Mouse (Mus musculus): ENCODE results near the gene Vill. TPM values are rescaled to one million over a fixed set of nuclear protein-coding genes. Genes with fewer than 3 reads are reported as not detected.

The Vill gene
- total RNA-seq, 1 experiment from 2014 or later, result 36.4 TPM

- ATAC-seq (replicated peaks in 1 of 2; ENCODE audit: insufficient read depth in 1 of 2, low FRiP score in 2 of 2, low TSS enrichment in 1 of 2, low read depth in 1 of 2, poor library complexity in 2 of 2, severe bottlenecking in 2 of 2), result peak; percentile 64 to 79; a peak in 3 of 4 replicates
These were observed 15.0 kb downstream of the Vill start for GRCm38 (mm10) chr9:119067601-119068000.

DNA sequence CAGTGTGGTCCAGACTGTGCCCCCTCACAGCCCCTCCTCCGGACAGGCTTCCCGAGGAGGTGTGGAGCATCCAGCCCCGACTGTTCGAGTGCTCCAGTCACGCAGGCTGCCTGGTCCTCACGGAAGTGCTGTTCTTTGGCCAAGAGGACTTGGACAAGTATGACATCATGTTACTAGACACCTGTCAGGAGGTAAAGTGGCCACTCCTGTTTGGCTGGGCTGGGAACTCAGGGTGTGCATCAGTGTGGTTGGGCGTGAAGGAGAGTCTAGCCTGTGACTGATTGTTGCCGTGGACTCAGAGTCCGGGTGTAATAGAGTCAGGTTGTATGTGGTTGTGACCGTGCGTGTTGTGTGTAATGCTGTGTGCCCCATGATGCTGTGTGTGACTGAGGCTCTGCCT, 15.7 kb downstream of the Vill start:
- no peak for ATAC-seq (replicated peaks in 1 of 2; ENCODE audit: insufficient read depth in 1 of 2, low FRiP score in 2 of 2, low TSS enrichment in 1 of 2, low read depth in 1 of 2, poor library complexity in 2 of 2, severe bottlenecking in 2 of 2)

GRCm38 (mm10) chr9:119070173-119070825, 17.7 kb downstream of the Vill start:
- no peak for ATAC-seq (replicated peaks in 1 of 2; ENCODE audit: insufficient read depth in 1 of 2, low FRiP score in 2 of 2, low TSS enrichment in 1 of 2, low read depth in 1 of 2, poor library complexity in 2 of 2, severe bottlenecking in 2 of 2)

GRCm38 (mm10) chr9:119071786-119072185, 19.2 kb downstream of the Vill start:
- ATAC-seq (replicated peaks in 1 of 2; ENCODE audit: insufficient read depth in 1 of 2, low FRiP score in 2 of 2, low TSS enrichment in 1 of 2, low read depth in 1 of 2, poor library complexity in 2 of 2, severe bottlenecking in 2 of 2), result no peak

GRCm38 (mm10) chr9:119073184-119073895, 20.8 kb downstream of the Vill start:
- no peak for ATAC-seq (replicated peaks in 1 of 2; ENCODE audit: insufficient read depth in 1 of 2, low FRiP score in 2 of 2, low TSS enrichment in 1 of 2, low read depth in 1 of 2, poor library complexity in 2 of 2, severe bottlenecking in 2 of 2)

- no peak for ATAC-seq (replicated peaks in 1 of 2; ENCODE audit: insufficient read depth in 1 of 2, low FRiP score in 2 of 2, low TSS enrichment in 1 of 2, low read depth in 1 of 2, poor library complexity in 2 of 2, severe bottlenecking in 2 of 2)
These were observed 23.1 kb downstream of the Vill start for GRCm38 (mm10) chr9:119075685-119076084.

DNA sequence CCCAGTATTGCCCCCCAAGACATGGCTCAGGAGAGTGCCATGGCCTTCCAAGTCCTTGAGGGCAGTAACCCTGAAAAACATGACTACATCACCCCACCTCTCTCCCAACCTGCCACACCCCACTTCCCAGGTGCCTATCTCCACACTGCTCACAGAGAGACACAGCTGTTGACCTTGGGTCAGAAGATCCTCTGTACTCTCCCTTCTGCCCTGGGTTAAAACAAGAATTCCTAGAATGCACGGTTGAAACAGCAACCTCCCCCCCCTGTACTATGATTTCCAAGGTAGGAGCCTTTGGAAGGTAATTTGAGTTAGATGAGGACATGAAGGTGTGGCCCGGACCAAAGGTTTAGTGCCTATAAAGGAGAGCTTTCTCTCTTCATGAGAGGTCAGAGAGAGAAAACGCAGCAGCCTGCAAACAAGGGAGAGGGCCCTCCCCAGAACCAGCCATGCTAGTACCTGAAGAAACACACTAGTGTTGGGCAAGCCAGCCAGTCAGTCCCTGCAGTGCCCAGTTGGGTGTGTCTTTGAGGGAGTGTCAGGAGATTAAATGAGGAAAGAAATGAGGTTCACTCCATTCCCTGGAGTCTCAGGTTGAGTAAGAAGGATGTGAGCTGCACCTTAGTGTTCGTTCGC, 27.6 kb downstream of the Vill start:
- ATAC-seq (replicated peaks in 1 of 2; ENCODE audit: insufficient read depth in 1 of 2, low FRiP score in 2 of 2, low TSS enrichment in 1 of 2, low read depth in 1 of 2, poor library complexity in 2 of 2, severe bottlenecking in 2 of 2), result no peak

- no peak for ATAC-seq (replicated peaks in 1 of 2; ENCODE audit: insufficient read depth in 1 of 2, low FRiP score in 2 of 2, low TSS enrichment in 1 of 2, low read depth in 1 of 2, poor library complexity in 2 of 2, severe bottlenecking in 2 of 2)
These were observed 29.5 kb downstream of the Vill start for GRCm38 (mm10) chr9:119082039-119082438.

GRCm38 (mm10) chr9:119082656-119083430, 30.3 kb downstream of the Vill start:
- ATAC-seq (replicated peaks in 1 of 2; ENCODE audit: insufficient read depth in 1 of 2, low FRiP score in 2 of 2, low TSS enrichment in 1 of 2, low read depth in 1 of 2, poor library complexity in 2 of 2, severe bottlenecking in 2 of 2), result no peak

DNA sequence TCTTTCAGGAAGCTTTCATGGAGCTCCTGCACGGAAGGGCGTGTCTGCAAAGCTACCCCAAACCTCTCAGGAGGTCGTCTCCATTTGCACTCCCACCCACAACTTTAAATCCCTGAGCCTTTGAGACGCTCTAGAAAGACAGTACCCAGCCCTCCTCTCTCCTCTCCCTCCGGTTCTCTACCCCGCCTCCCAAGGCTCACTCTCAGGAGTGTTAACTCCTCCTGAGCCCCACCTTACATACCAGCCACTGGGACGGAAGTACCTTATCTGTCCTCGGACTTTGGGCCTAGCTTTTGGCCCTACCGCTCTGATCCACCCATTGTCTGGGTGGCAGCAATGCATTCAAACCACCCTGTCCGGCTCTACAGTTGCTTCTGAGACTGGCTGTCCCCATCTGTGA, 31.4 kb downstream of the Vill start:
- ATAC-seq (replicated peaks in 1 of 2; ENCODE audit: insufficient read depth in 1 of 2, low FRiP score in 2 of 2, low TSS enrichment in 1 of 2, low read depth in 1 of 2, poor library complexity in 2 of 2, severe bottlenecking in 2 of 2), result no peak

DNA sequence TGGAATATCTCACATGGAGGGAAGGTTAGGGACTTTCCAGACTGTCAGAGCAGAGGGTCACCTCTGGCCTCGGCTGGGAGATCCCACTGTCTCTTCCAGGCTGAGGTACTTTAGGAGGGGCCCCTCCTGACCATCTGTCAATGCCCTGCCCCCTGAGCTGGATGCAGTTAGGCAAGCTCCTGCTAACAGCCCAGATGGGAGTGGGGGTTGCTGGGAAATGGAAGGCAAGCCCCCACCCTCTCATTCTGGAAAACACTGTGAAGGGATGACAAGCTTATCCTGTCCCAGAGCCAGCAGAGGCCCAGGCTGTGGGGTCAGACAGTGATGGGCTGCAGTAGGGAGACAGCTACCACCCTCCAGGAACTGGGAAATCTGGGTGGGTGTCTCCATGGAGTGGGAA, 33.9 kb downstream of the Vill start:
- ATAC-seq (replicated peaks in 1 of 2; ENCODE audit: insufficient read depth in 1 of 2, low FRiP score in 2 of 2, low TSS enrichment in 1 of 2, low read depth in 1 of 2, poor library complexity in 2 of 2, severe bottlenecking in 2 of 2), result no peak

- no peak for ATAC-seq (replicated peaks in 1 of 2; ENCODE audit: insufficient read depth in 1 of 2, low FRiP score in 2 of 2, low TSS enrichment in 1 of 2, low read depth in 1 of 2, poor library complexity in 2 of 2, severe bottlenecking in 2 of 2)
These were observed 34.7 kb downstream of the Vill start for GRCm38 (mm10) chr9:119087309-119087708.

DNA sequence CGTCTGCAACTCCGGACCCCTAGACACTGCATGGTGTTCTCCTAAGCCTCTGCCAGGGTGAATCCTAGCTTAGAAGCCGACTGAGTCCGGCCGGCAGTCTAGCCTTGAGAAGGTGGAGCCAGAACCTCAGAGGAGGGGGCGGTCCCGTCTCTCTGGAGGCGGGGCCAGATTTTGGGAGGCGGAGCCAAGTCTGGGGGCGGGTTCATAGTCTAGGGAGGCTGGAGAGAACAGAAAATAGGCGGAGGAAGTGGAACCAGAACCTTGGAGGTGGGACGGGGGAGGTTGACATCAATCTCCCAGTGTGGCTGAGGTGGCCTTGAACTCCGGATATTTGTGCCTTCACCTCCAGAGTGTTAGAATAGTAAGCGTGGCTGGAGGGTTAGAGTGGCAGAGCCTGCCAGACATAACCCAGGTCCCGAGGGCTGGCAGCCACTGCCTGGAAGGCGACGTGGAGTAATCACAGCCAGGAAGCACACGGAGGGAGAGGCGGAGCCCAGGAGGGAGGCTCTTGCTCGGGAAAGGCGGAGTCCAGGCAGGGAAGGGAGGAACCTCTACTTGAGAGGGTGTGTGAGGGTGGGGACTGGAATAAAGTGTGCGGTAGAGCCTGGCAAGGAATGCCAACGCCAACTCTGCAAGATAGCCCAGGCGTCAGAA, 35.7 kb downstream of the Vill start:
- ATAC-seq (replicated peaks in 1 of 2; ENCODE audit: insufficient read depth in 1 of 2, low FRiP score in 2 of 2, low TSS enrichment in 1 of 2, low read depth in 1 of 2, poor library complexity in 2 of 2, severe bottlenecking in 2 of 2), result peak; percentile 89 to 91

GRCm38 (mm10) chr9:119089437-119089836, 36.9 kb downstream of the Vill start:
- no peak for ATAC-seq (replicated peaks in 1 of 2; ENCODE audit: insufficient read depth in 1 of 2, low FRiP score in 2 of 2, low TSS enrichment in 1 of 2, low read depth in 1 of 2, poor library complexity in 2 of 2, severe bottlenecking in 2 of 2)

GRCm38 (mm10) chr9:119090462-119090861, 37.9 kb downstream of the Vill start:
- ATAC-seq (replicated peaks in 1 of 2; ENCODE audit: insufficient read depth in 1 of 2, low FRiP score in 2 of 2, low TSS enrichment in 1 of 2, low read depth in 1 of 2, poor library complexity in 2 of 2, severe bottlenecking in 2 of 2), result no peak

GRCm38 (mm10) chr9:119091581-119092310, 39.2 kb downstream of the Vill start:
- ATAC-seq (replicated peaks in 1 of 2; ENCODE audit: insufficient read depth in 1 of 2, low FRiP score in 2 of 2, low TSS enrichment in 1 of 2, low read depth in 1 of 2, poor library complexity in 2 of 2, severe bottlenecking in 2 of 2), result no peak
